8 mouse cellular contexts compared by ENCODE assay signal in the genomic region with DNA sequence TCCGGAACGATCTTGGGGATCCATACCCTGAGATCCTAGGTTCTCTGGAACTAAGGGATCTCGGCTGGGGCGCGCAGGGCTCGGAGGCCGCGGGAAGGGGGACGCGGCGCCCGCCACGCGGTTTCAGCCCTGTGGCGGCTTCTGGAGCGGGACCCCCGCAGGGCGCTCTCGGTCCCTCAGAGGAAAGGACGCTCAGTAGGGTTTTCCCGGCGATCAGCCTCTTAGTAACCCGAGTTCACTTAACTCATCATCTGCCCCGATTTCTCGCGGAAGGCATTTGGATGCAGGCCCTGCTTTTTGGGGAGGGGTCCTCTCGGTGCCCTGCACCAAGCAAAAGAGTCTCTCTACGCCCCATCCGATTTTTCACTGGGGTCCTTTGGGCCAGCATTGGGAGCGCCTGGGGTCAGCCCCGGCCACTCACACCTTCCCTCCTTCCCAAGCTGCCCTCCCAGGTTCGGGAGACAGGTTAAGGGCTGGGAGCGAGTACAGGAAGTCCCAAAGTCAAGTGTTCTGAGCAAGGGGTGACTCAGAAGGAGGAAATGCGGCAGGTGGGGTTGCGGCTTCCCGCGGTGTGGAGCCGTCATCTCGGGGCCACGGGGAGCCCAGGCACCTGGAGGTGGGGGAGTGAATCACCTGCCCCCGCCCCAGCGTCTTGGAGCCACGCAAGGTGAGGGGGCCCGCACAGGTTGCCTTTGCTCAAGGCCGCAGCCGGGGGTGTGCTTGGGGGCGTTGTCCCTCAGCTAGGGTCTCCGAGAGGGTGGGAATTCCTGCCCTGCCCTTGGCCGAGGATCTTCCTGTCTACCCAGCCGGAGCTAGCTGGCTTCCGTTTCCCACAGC. TPM values are rescaled to one million over a fixed set of nuclear protein-coding genes. Genes with fewer than 3 reads are reported as not detected.
DNase-seq lines count a peak whose midpoint lies in the region; ATAC-seq lines count a peak whose summit lies in the region.

No protein-coding gene starts in this region.

- no peaks in the 10 kb centered on the region for H3K9me3 ChIP-seq in forebrain, embryonic 15.5 days
- H3K9me3 ChIP-seq in liver, embryonic 12.5 days (replicated peaks), result no peaks in the 10 kb centered on the region
- no peaks in the 10 kb centered on the region for H3K9me3 ChIP-seq in neural tube, embryonic 11.5 days (ENCODE audit: control insufficient read depth, low read length)

- no peaks in the 10 kb centered on the region for H3K36me3 ChIP-seq in forebrain, embryonic 15.5 days
- H3K36me3 ChIP-seq in liver, embryonic 12.5 days, result no peaks in the 10 kb centered on the region
- H3K36me3 ChIP-seq in neural tube, embryonic 11.5 days (ENCODE audit: control insufficient read depth, insufficient read depth, low read length), result no peaks in the 10 kb centered on the region

- peak overlapping the region; percentile 49 for H3K9ac ChIP-seq in forebrain, embryonic 15.5 days (replicated peaks)
- peak overlapping the region; percentile 64 for H3K9ac ChIP-seq in liver, embryonic 12.5 days
- peak overlapping the region; percentile 63 for H3K9ac ChIP-seq in neural tube, embryonic 11.5 days (ENCODE audit: low read length)

- no peak for ATAC-seq in forebrain, embryonic 15.5 days (replicated peaks)
- ATAC-seq in liver, embryonic 12.5 days, result no peak
- no peak for ATAC-seq in neural tube, embryonic 11.5 days (ENCODE audit: insufficient read depth, low FRiP score, low TSS enrichment)

- H3K4me3 ChIP-seq in forebrain, embryonic 15.5 days, result peak overlapping the region; percentile 59
- peak overlapping the region; percentile 59 for H3K4me3 ChIP-seq in liver, embryonic 12.5 days
- peak overlapping the region; percentile 56 for H3K4me3 ChIP-seq in neural tube, embryonic 11.5 days (ENCODE audit: low read depth, low read length)

- no peak overlapping the region for H3K27ac ChIP-seq in forebrain, embryonic 15.5 days (replicated peaks)
- H3K27ac ChIP-seq in liver, embryonic 12.5 days, result no peak overlapping the region
- H3K27ac ChIP-seq in neural tube, embryonic 11.5 days (ENCODE audit: low read depth, low read length), result no peak overlapping the region

- H3K4me1 ChIP-seq in forebrain, embryonic 15.5 days, result peaks cover 12% of the 10 kb centered on the region
- H3K4me1 ChIP-seq in liver, embryonic 12.5 days, result peaks cover 28% of the 10 kb centered on the region
- peaks cover 17% of the 10 kb centered on the region for H3K4me1 ChIP-seq in neural tube, embryonic 11.5 days (ENCODE audit: control insufficient read depth, insufficient read depth, low read length)

- 1% methylated on average over 51 of the region's 51 CpGs for WGBS in forebrain, embryonic 15.5 days
- WGBS in liver, embryonic 12.5 days (ENCODE audit: insufficient replicate concordance), result under 1% methylated on average over 51 of the region's 51 CpGs
- under 1% methylated on average over 51 of the region's 51 CpGs for WGBS in neural tube, embryonic 11.5 days

- DNase-seq in adrenal gland, adult (ENCODE audit: inconsistent age in 2 of 2, low spot score in 1 of 2), result peak; percentile 59 to 77
- no peak for DNase-seq in adrenal gland, adult 8-10 months
- peak; percentile 77 for DNase-seq in 3134 (ENCODE audit: extremely low read depth, insufficient read length, low spot score)
- peak; percentile 46 for DNase-seq in neural tube, embryonic 11.5 days (ENCODE audit: low spot score)
- DNase-seq in gastrocnemius, adult 18-20 months (ENCODE audit: low spot score), result no peak
- DNase-seq in left cerebral cortex, adult 8-10 months (ENCODE audit: low spot score in 2 of 2), result no peak

- H3K4me2 ChIP-seq in forebrain, embryonic 15.5 days (replicated peaks), result peak overlapping the region; percentile 99
- H3K4me2 ChIP-seq in liver, embryonic 12.5 days, result peak overlapping the region; percentile 61
- peak overlapping the region; percentile 95 for H3K4me2 ChIP-seq in neural tube, embryonic 11.5 days (ENCODE audit: low read depth)

- H3K27me3 ChIP-seq in forebrain, embryonic 15.5 days, result peaks cover 42% of the 10 kb centered on the region
- H3K27me3 ChIP-seq in liver, embryonic 12.5 days (replicated peaks), result peaks cover 81% of the 10 kb centered on the region
- peaks cover 29% of the 10 kb centered on the region for H3K27me3 ChIP-seq in neural tube, embryonic 11.5 days (ENCODE audit: control insufficient read depth, insufficient read depth, low read length)

RNA-seq across cellular contexts. Expression of a gene that starts 0.8 kb away (rescaled TPM):
- 10 to 100 TPM; 11.4 to 21.1 (median 16.2) TPM for total RNA-seq in adrenal gland, adult 8-10 months (2022)
- polyA plus RNA-seq in forebrain, embryonic 15.5 days (2015; fragmentation: Nextera tagmentation; extraction: Ambion mirVana), result 1.0 and 1.1 TPM in 2 replicates
- 2.1 TPM in 2 replicates for polyA plus RNA-seq in liver, embryonic 12.5 days (2016; fragmentation: Nextera tagmentation; extraction: Ambion mirVana)
- polyA plus RNA-seq in neural tube, embryonic 11.5 days (2014; fragmentation: Nextera tagmentation; extraction: Ambion mirVana), result 1.6 and 2.5 TPM in 2 replicates
- total RNA-seq in gastrocnemius, adult 18-20 months (2021), result 1 to 10 TPM; 1.6 to 2.9 TPM
- 1 to 10 TPM in 3 of 4 experiments, under 1 TPM in 1; 0.98 to 1.7 (median 1.2) TPM for total RNA-seq in left cerebral cortex, adult 8-10 months (2022)

Comparison
In these comparisons a context has a peak if more than half of its experiments do, and no peak if none do; other contexts are left out.
1. DNase-seq: peak in adrenal gland, adult (2 of 2), 3134 (single experiment) and neural tube, embryonic 11.5 days (single experiment); none in adrenal gland, adult 8-10 months (single experiment), gastrocnemius, adult 18-20 months (single experiment) and left cerebral cortex, adult 8-10 months (0 of 2).
2. Peak in every context shown above with its lines, with median percentiles within 50 percentile points of each other: H3K4me2 ChIP-seq, H3K4me3 ChIP-seq and H3K9ac ChIP-seq.